Mouse (Mus musculus): Measurements from ENCODE around the gene Hells. TPM values are rescaled to one million over a fixed set of nuclear protein-coding genes. Genes with fewer than 3 reads are reported as not detected.

Gene Hells
- polyA plus RNA-seq, 1 experiment from 2014 or later = 51.7 TPM

Small RNA genes within 50 kb of the gene (microRNA-seq; reads per million reads assigned to microRNA genes)
- not detected for gene Gm23800

Other genes with a start within 250 kb of the Hells start
- gene Noc3l, start 111.7 kb upstream of the Hells start, polyA plus RNA-seq (2015; fragmentation: Nextera tagmentation; extraction: Ambion mirVana) = 6.9 and 7.7 TPM in 2 replicates
- 2.3 and 3.0 TPM in 2 replicates for gene Tbc1d12, start 94.3 kb upstream of the Hells start, polyA plus RNA-seq (2015; fragmentation: Nextera tagmentation; extraction: Ambion mirVana)
- not detected in 2 replicates for gene Cyp2c55, start 76.1 kb downstream of the Hells start, polyA plus RNA-seq (2015; fragmentation: Nextera tagmentation; extraction: Ambion mirVana)
- gene Cyp2c65, start 130.1 kb downstream of the Hells start, polyA plus RNA-seq (2015; fragmentation: Nextera tagmentation; extraction: Ambion mirVana) = not detected in 2 replicates
- not detected in 2 replicates for gene Cyp2c66, start 183.0 kb downstream of the Hells start, polyA plus RNA-seq (2015; fragmentation: Nextera tagmentation; extraction: Ambion mirVana)

Data from lung, embryonic 15.5 days (tissue).